9 mouse cellular contexts compared by ENCODE assay signal in the genomic region with DNA sequence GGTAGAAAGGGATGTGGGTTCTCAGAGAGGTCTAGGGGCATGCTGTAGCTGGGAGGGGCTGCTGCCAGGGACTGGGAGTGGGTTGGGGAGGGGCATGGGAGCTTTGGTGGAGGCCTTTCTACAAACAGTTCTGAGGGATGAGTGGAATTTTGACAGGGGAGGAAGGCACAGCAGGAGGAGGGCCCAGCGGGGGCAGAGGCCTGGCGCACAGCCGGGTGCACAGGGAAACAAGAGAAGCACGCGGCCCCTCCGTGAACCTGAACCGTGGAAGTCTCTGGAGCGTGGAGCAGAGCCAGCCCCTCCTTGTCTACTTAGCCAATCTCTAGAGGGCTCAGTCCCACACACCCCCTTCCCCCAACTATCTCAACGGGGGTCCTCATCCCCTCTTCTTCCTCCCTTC. TPM values are rescaled to one million over a fixed set of nuclear protein-coding genes. Genes with fewer than 3 reads are reported as not detected.
DNase-seq lines count a peak whose midpoint lies in the region; ATAC-seq lines count a peak whose summit lies in the region.
"Had no signal": no experiment of that assay in that cellular context is flagged by ENCODE, and none has a peak within 500 bp of the region (broad histone marks: within the 10 kb centered on the region; RNA-seq: fewer than 3 reads in every experiment).

No protein-coding gene starts in this region.

- no peaks in the 10 kb centered on the region for H3K36me3 ChIP-seq in lung, embryonic 15.5 days
- H3K36me3 ChIP-seq in intestine, embryonic 15.5 days, result no peaks in the 10 kb centered on the region
- H3K36me3 ChIP-seq in liver, embryonic 16.5 days (ENCODE audit: control insufficient read depth, insufficient read depth), result no peaks in the 10 kb centered on the region

- WGBS in lung, embryonic 15.5 days, result 16% methylated on average over 9 of the region's 9 CpGs
- 12% methylated on average over 9 of the region's 9 CpGs for WGBS in intestine, embryonic 15.5 days
- WGBS in liver, embryonic 16.5 days (ENCODE audit: insufficient replicate concordance), result 25% methylated on average over 9 of the region's 9 CpGs

- H3K4me3 ChIP-seq in lung, embryonic 15.5 days, result no peak overlapping the region
- H3K4me3 ChIP-seq in intestine, embryonic 15.5 days (replicated peaks), result no peak overlapping the region
- no peak overlapping the region for H3K4me3 ChIP-seq in liver, embryonic 16.5 days (ENCODE audit: low read depth, low read length)

- no peaks in the 10 kb centered on the region for H3K9me3 ChIP-seq in lung, embryonic 15.5 days
- no peaks in the 10 kb centered on the region for H3K9me3 ChIP-seq in intestine, embryonic 15.5 days
- no peaks in the 10 kb centered on the region for H3K9me3 ChIP-seq in liver, embryonic 16.5 days (replicated peaks; ENCODE audit: control insufficient read depth, low read length)

- peaks cover 30% of the 10 kb centered on the region for H3K4me1 ChIP-seq in lung, embryonic 15.5 days
- H3K4me1 ChIP-seq in intestine, embryonic 15.5 days (replicated peaks), result peaks cover 57% of the 10 kb centered on the region
- peaks cover 11% of the 10 kb centered on the region for H3K4me1 ChIP-seq in liver, embryonic 16.5 days (ENCODE audit: control insufficient read depth, low read depth, low read length)

- H3K4me2 ChIP-seq in lung, embryonic 15.5 days, result no peak overlapping the region
- peak overlapping the region; percentile 38 for H3K4me2 ChIP-seq in intestine, embryonic 15.5 days (replicated peaks)
- 0 out of 2 replicates have a peak overlapping the region, but pooled peaks have one; percentile 28 for H3K4me2 ChIP-seq in liver, embryonic 16.5 days (ENCODE audit: low read depth, low read length)

- H3K9ac ChIP-seq in lung, embryonic 15.5 days, result no peak overlapping the region
- H3K9ac ChIP-seq in intestine, embryonic 15.5 days, result peak overlapping the region; percentile 15; the same call in 1 of the 2 replicates
- no peak overlapping the region for H3K9ac ChIP-seq in liver, embryonic 16.5 days (ENCODE audit: low read depth, low read length)

- ATAC-seq in lung, embryonic 15.5 days (ENCODE audit: borderline replicate concordance, extremely low read depth, low FRiP score, low TSS enrichment), result peak; percentile 20
- ATAC-seq in intestine, embryonic 15.5 days, result peak; percentile 35; the same call in 1 of the 2 replicates
- ATAC-seq in liver, embryonic 16.5 days (ENCODE audit: low read depth), result no peak
- ATAC-seq in megakaryocyte, adult 5-6 weeks (ENCODE audit: poor library complexity, severe bottlenecking), result no peak

- 0 out of 2 replicates have a peak overlapping the region, but pooled peaks have one; percentile 37 for H3K27ac ChIP-seq in lung, embryonic 15.5 days
- peak overlapping the region; percentile 81 for H3K27ac ChIP-seq in intestine, embryonic 15.5 days
- H3K27ac ChIP-seq in liver, embryonic 16.5 days (ENCODE audit: low read length), result no peak overlapping the region

- H3K27me3 ChIP-seq in lung, embryonic 15.5 days, result peaks cover 37% of the 10 kb centered on the region
- H3K27me3 ChIP-seq in intestine, embryonic 15.5 days (replicated peaks), result no peaks in the 10 kb centered on the region
- H3K27me3 ChIP-seq in liver, embryonic 16.5 days (ENCODE audit: control insufficient read depth, insufficient read depth, low read depth, low read length), result peaks cover 15% of the 10 kb centered on the region

- no peak for DNase-seq in lung, postnatal 36 days
- DNase-seq in fibroblast of lung, adult 2 months (ENCODE audit: low read depth), result peak; percentile 86
- peak; percentile 71 for DNase-seq in testis, postnatal 10 days (ENCODE audit: low spot score)
- no peak for DNase-seq in right cerebral cortex, adult 2 months (ENCODE audit: low spot score in 2 of 2)

RNA-seq across cellular contexts. Expression of a gene that starts 30.0 kb away (rescaled TPM):
- 0.91 and 1.4 TPM in 2 replicates for polyA plus RNA-seq in lung, embryonic 15.5 days (2015; fragmentation: Nextera tagmentation; extraction: Ambion mirVana)
- 1.8 and 2.1 TPM in 2 replicates for polyA plus RNA-seq in intestine, embryonic 15.5 days (2015; fragmentation: Nextera tagmentation; extraction: Ambion mirVana)
- 0.09 and 0.19 TPM in 2 replicates for polyA plus RNA-seq in liver, embryonic 16.5 days (2015; fragmentation: Nextera tagmentation; extraction: Ambion mirVana)
- not detected in 2 replicates for total RNA-seq in megakaryocyte, adult 5-6 weeks (2015)
- not detected in 2 replicates for total RNA-seq in megakaryocyte, adult 5-6 weeks (2017)
- total RNA-seq: MEL had no signal

Comparison
In these comparisons a context has a peak if more than half of its experiments do, and no peak if none do; other contexts are left out.
1. ATAC-seq: peak in lung, embryonic 15.5 days (single experiment) and intestine, embryonic 15.5 days (single experiment); none in liver, embryonic 16.5 days (single experiment) and megakaryocyte, adult 5-6 weeks (single experiment).
2. DNase-seq: peak in fibroblast of lung, adult 2 months (single experiment) and testis, postnatal 10 days (single experiment); none in lung, postnatal 36 days (single experiment) and right cerebral cortex, adult 2 months (0 of 2).